Mouse (Mus musculus): ENCODE data around the gene Slc12a5. TPM values are rescaled to one million over a fixed set of nuclear protein-coding genes. Genes with fewer than 3 reads are reported as not detected.

The Slc12a5 gene
- polyA plus RNA-seq, 1 experiment from 2014 or later, result not detected

DNA sequence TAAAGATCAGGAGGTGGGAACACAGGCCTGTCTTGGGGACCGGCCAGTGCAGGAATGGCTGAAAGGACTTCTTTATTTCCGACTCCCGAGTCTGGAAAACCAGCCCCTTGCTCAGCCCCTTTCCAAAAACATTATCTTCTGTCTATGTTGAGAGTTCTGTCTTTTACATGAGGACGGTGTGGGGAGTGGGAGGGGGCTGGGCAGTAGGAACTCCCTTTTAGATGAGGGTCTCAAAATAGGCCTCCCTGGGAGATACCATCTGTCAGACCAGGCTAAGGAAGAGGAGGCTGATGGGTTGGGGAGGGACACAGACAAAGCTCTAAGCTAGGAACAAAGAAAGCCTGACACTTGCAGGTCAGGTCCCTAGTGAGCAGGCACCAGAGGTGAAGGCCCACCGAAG lies 88.4 kb downstream of the Slc12a5 start:
- WGBS (ENCODE audit: missing documents), result 88% methylated on average over 5 of the region's 5 CpGs
- H3K27ac ChIP-seq, result no peak overlapping the region

More for the DNA sequence above, 88.4 kb downstream of the Slc12a5 start:
- H3K4me3 ChIP-seq (ENCODE audit: inconsistent target), result no peak overlapping the region
- no peaks in the 10 kb centered on the region for H3K36me3 ChIP-seq (ENCODE audit: inconsistent target)
- no peaks in the 10 kb centered on the region for H3K79me2 ChIP-seq (ENCODE audit: inconsistent target)

Other genes with a start within 250 kb of the Slc12a5 start
- not detected in 3 replicates for gene Spint5, start 245.5 kb upstream of the Slc12a5 start, polyA plus RNA-seq (2018)
- gene Wfdc3, start 214.9 kb upstream of the Slc12a5 start, polyA plus RNA-seq (2018), result not detected in 3 replicates
- 20.7 to 27.5 TPM (median 21.6 TPM) in 3 replicates for gene Dnttip1, start 214.8 kb upstream of the Slc12a5 start, polyA plus RNA-seq (2018)
- gene Ube2c, start 190.9 kb upstream of the Slc12a5 start, polyA plus RNA-seq (2018), result 1.7 to 21.7 TPM (median 12.8 TPM) in 3 replicates
- not detected in 3 replicates for gene Tnnc2, start 180.8 kb upstream of the Slc12a5 start, polyA plus RNA-seq (2018)
- gene Snx21, start 175.0 kb upstream of the Slc12a5 start, polyA plus RNA-seq (2018), result 7.1 to 8.5 TPM (median 7.3 TPM) in 3 replicates
- 9.7 to 17.7 TPM (median 17.1 TPM) in 3 replicates for gene Acot8, start 155.9 kb upstream of the Slc12a5 start, polyA plus RNA-seq (2018)
- gene Zswim3, start 155.7 kb upstream of the Slc12a5 start, polyA plus RNA-seq (2018), result 3.3 to 3.6 TPM (median 3.4 TPM) in 3 replicates
- 4.8 to 5.4 TPM (median 5.2 TPM) in 3 replicates for gene Zswim1, start 138.1 kb upstream of the Slc12a5 start, polyA plus RNA-seq (2018)
- 0.80 TPM in 1 of 3 replicates, not detected in the others for gene Spata25, start 132.3 kb upstream of the Slc12a5 start, polyA plus RNA-seq (2018)
- gene Ctsa, start 127.9 kb upstream of the Slc12a5 start, polyA plus RNA-seq (2018), result 1,416 to 1,739 TPM (median 1,652 TPM) in 3 replicates
- gene Neurl2, start 127.3 kb upstream of the Slc12a5 start, polyA plus RNA-seq (2018), result 3.9 to 17.8 TPM (median 7.7 TPM) in 3 replicates
- 538 to 865 TPM (median 584 TPM) in 3 replicates for gene Pltp, start 103.1 kb upstream of the Slc12a5 start, polyA plus RNA-seq (2018)
- 14.5 to 26.1 TPM (median 19.1 TPM) in 3 replicates for gene Pcif1, start 81.5 kb upstream of the Slc12a5 start, polyA plus RNA-seq (2018)
- 6.8 to 9.1 TPM (median 7.0 TPM) in 3 replicates for gene Zfp335, start 49.0 kb upstream of the Slc12a5 start, polyA plus RNA-seq (2018)
- 0.22 to 2.2 TPM (median 0.77 TPM) in 3 replicates for gene Mmp9, start 20.0 kb upstream of the Slc12a5 start, polyA plus RNA-seq (2018)
- gene Ncoa5, start 74.1 kb downstream of the Slc12a5 start, polyA plus RNA-seq (2018), result 20.5 to 27.6 TPM (median 25.1 TPM) in 3 replicates
- 6.5 to 14.8 TPM (median 7.5 TPM) in 3 replicates for gene Cd40, start 94.8 kb downstream of the Slc12a5 start, polyA plus RNA-seq (2018)
- gene 1700025C18Rik, start 129.9 kb downstream of the Slc12a5 start, polyA plus RNA-seq (2018), result not detected in 3 replicates